Mouse (Mus musculus) G1E (cell line): Measurements from ENCODE around the gene 4430402I18Rik. TPM values are rescaled to one million over a fixed set of nuclear protein-coding genes. Genes with fewer than 3 reads are reported as not detected.

Experiments
- ATAC-seq: 2 replicates; pipeline ENCODE4 v1.8.0; 2016; ENCODE audit warnings: mild to moderate bottlenecking; ENCODE audit not compliant: insufficient number of reproducible peaks, poor library complexity, low FRiP score, severe bottlenecking; ENCODE audit errors: extremely low read depth
- DNase-seq: peaks from one replicate; pipeline ENCODE4 v3.0.0; 2012; ENCODE audit warnings: low spot score
- H3K27me3 ChIP-seq: 2 replicates; pipeline ENCODE4 v1.6.1; 2012; ENCODE audit warnings: mild to moderate bottlenecking, low read length, inconsistent platforms; ENCODE audit not compliant: insufficient read depth
- H3K36me3 ChIP-seq: replicated peaks from 2 replicates; pipeline ENCODE3; 2012; ENCODE audit warnings: mild to moderate bottlenecking, inconsistent platforms
- H3K4me1 ChIP-seq: 2 replicates; pipeline ENCODE4 v1.6.1; 2012; ENCODE audit warnings: low read depth, low read length, inconsistent platforms, mixed read lengths; ENCODE audit not compliant: insufficient read depth
- H3K4me3 ChIP-seq: 2 replicates; pipeline ENCODE4 v1.5.1; 2012; ENCODE audit warnings: low read depth, mild to moderate bottlenecking, inconsistent platforms, low read length, moderate library complexity, mixed read lengths
- H3K9me3 ChIP-seq: replicated peaks from 2 replicates; pipeline ENCODE4 v1.6.1; 2012; ENCODE audit warnings: inconsistent platforms
- CTCF ChIP-seq: IDR thresholded peaks from 2 replicates; pipeline ENCODE4 v1.5.1; 2012; ENCODE audit warnings: low read depth, low read length, inconsistent platforms, mixed read lengths
- GATA1 ChIP-seq: IDR thresholded peaks from 2 replicates; pipeline ENCODE4 v1.6.1; 2012; ENCODE audit warnings: borderline replicate concordance, low read length, inconsistent platforms, mixed read lengths
- GATA2 ChIP-seq: IDR thresholded peaks from 2 replicates; pipeline ENCODE4 v1.6.1; 2012; ENCODE audit warnings: low read depth, low read length, inconsistent platforms, borderline replicate concordance
- POLR2AphosphoS5 ChIP-seq: IDR thresholded peaks from 2 replicates; pipeline ENCODE4 v1.6.1; 2012; ENCODE audit warnings: low read depth, low read length, inconsistent platforms; ENCODE audit not compliant: insufficient replicate concordance
- TAL1 ChIP-seq: conservative IDR thresholded peaks from 2 replicates; pipeline ENCODE4 v1.6.1; 2012; ENCODE audit warnings: low read depth, low read length, inconsistent platforms, mixed read lengths
- polyA plus RNA-seq: library from polyadenylated mRNA; stranded (reverse); fragments of >175 nt; gene quantifications from 2 replicates; pipeline ENCODE4 v1.2.3, GENCODE M21; 2012
- total RNA-seq, 2 experiments: library from RNA; stranded (forward) in 1 of 2; stranded (reverse) in 1 of 2; fragments of 200-1000 nt in 1 of 2; fragments of >200 nt in 1 of 2; fragmentation: Nextera tagmentation in 1 of 2; gene quantifications; 2 replicates each; pipeline ENCODE4 v1.2.3; 2014 to 2017

Gene 4430402I18Rik
- total and polyA plus RNA-seq, 3 experiments, result 0.38 TPM; not detected in 2

GRCm38 (mm10) chr19:28914598-28914997, 53.0 kb downstream of the 4430402I18Rik start:
- DNase-seq (no peak), ATAC-seq (no peak)
- TF ChIP-seq CTCF, result no peak
- no peak for TF ChIP-seq GATA1
- no peak for TF ChIP-seq POLR2AphosphoS5
- no peak for TF ChIP-seq TAL1
- no peak for TF ChIP-seq GATA2
- Histone ChIP-seq H3K4me1 (no peaks in the 10 kb centered on the region), H3K4me3 (no peak overlapping the region), H3K27me3 (peaks cover 16% of the 10 kb centered on the region), H3K9me3 (no peaks in the 10 kb centered on the region), H3K36me3 (no peaks in the 10 kb centered on the region)

- ATAC-seq, result no peak
- no peak for TF ChIP-seq POLR2AphosphoS5
- no peak for TF ChIP-seq GATA2
These were observed 58.9 kb downstream of the 4430402I18Rik start for GRCm38 (mm10) chr19:28908693-28909092.

GRCm38 (mm10) chr19:28908186-28908585, 59.4 kb downstream of the 4430402I18Rik start:
- Histone ChIP-seq H3K27me3 (peaks cover 15% of the 10 kb centered on the region), H3K36me3 (no peaks in the 10 kb centered on the region), H3K9me3 (no peaks in the 10 kb centered on the region), H3K4me3 (no peak overlapping the region), H3K4me1 (no peaks in the 10 kb centered on the region)
- TF ChIP-seq GATA1, result no peak
- TF ChIP-seq POLR2AphosphoS5, result no peak
- TF ChIP-seq TAL1, result no peak
- no peak for TF ChIP-seq CTCF
- TF ChIP-seq GATA2, result no peak
- DNase-seq, result no peak
- no peak for ATAC-seq

More at GRCm38 (mm10) chr19:28908693-28909092, 58.9 kb downstream of the 4430402I18Rik start:
- Histone ChIP-seq H3K4me1 (no peaks in the 10 kb centered on the region), H3K36me3 (no peaks in the 10 kb centered on the region), H3K27me3 (peaks cover 16% of the 10 kb centered on the region), H3K9me3 (no peaks in the 10 kb centered on the region), H3K4me3 (no peak overlapping the region)
- no peak for DNase-seq

DNA sequence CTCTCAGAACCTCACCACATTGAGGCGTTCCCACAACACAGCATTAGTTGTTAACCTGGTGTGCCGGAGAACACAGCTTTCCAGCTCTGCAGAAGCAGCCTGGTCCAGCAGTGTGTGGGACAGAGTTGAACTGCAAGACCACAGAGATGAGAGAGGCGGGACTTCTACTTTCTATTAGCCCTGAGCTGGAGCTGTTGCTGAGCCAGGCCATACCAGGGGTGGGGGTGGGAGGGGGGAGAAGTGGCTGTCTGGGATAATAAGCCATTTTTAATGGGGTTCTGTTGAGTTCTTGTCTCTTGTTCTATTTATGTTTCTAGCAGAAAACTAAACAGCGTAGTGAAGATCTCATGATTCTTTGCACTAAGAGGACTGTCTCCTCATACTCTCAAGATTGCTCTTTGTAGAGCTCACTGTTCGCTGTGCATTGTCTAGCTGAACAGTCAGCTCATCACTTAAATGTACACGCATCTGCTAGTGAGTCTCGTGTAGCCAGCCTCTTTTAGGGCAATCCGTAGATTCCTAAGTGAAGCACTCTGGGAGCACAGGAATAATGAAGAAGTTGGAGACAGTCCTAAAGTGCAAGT, 64.0 kb downstream of the 4430402I18Rik start:
- TF ChIP-seq POLR2AphosphoS5 (no peak), CTCF (no peak), GATA2 (no peak), GATA1 (no peak), TAL1 (no peak)
- no peak for DNase-seq
- H3K36me3 ChIP-seq, result no peaks in the 10 kb centered on the region
- no peak for ATAC-seq
- no peak overlapping the region for H3K4me3 ChIP-seq
- no peaks in the 10 kb centered on the region for H3K4me1 ChIP-seq
- peaks cover 10% of the 10 kb centered on the region; the same call in 1 of the 2 replicates for H3K27me3 ChIP-seq
- H3K9me3 ChIP-seq, result no peaks in the 10 kb centered on the region

- no peak for TF ChIP-seq GATA2
- no peak for ATAC-seq
- no peaks in the 10 kb centered on the region for H3K36me3 ChIP-seq
These were observed 64.8 kb downstream of the 4430402I18Rik start for GRCm38 (mm10) chr19:28902806-28903205.

DNA sequence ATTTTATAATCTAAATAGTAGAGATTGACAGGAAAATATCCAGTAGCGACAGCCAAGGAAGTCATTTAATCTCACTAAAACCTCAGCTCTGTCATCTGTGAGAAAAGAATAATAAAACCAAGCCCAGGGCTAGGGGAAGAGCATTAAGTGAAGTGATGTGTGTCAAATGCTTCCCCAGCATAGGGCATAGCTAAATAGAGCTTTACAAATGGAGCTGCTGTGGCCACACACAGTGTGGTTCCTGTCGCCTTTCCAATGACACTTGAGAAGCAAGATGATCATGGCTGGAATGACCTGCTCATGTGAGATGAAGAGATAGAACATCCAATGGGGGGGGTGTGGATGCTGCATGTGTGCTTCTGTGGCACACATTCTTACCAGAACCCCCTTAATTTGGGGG, 65.5 kb downstream of the 4430402I18Rik start:
- Histone ChIP-seq H3K4me1 (no peaks in the 10 kb centered on the region), H3K4me3 (no peak overlapping the region), H3K27me3 (peaks cover 10% of the 10 kb centered on the region), H3K36me3 (no peaks in the 10 kb centered on the region), H3K9me3 (no peaks in the 10 kb centered on the region)
- no peak for TF ChIP-seq TAL1
- TF ChIP-seq CTCF, result no peak
- TF ChIP-seq GATA2, result no peak
- no peak for TF ChIP-seq POLR2AphosphoS5
- TF ChIP-seq GATA1, result no peak
- DNase-seq, result no peak
- ATAC-seq, result no peak

More at GRCm38 (mm10) chr19:28902806-28903205, 64.8 kb downstream of the 4430402I18Rik start:
- Histone ChIP-seq H3K4me3 (no peak overlapping the region), H3K27me3 (peaks cover 10% of the 10 kb centered on the region; the same call in 1 of the 2 replicates), H3K9me3 (no peaks in the 10 kb centered on the region), H3K4me1 (no peaks in the 10 kb centered on the region)
- DNase-seq, result no peak

DNA sequence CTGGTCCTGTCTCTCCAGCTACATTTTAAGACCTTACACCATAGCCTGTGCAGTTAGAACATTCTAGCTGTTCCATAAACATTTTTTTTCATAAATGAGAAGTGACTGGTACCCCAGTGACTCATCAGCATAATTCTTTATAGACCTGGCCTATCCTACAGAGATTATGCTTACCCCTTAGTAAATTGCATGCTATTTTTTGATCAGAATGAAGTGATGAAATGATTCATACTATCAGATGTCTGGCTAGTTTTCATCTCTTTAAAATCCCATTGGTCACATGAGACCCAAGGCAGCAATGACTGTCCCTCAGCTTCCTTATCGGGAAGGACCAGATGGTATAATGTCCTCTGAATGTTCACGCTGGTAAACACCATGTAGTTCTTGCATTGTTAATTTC, 66.8 kb downstream of the 4430402I18Rik start:
- ATAC-seq (no peak), DNase-seq (no peak)
- no peak for TF ChIP-seq POLR2AphosphoS5
- TF ChIP-seq GATA1, result no peak
- TF ChIP-seq GATA2, result no peak
- TF ChIP-seq TAL1, result no peak
- TF ChIP-seq CTCF, result no peak
- Histone ChIP-seq H3K27me3 (peaks cover 12% of the 10 kb centered on the region), H3K9me3 (no peaks in the 10 kb centered on the region), H3K36me3 (no peaks in the 10 kb centered on the region), H3K4me3 (no peak overlapping the region), H3K4me1 (no peaks in the 10 kb centered on the region)
